Mouse (Mus musculus) gastrocnemius, adult 8-10 months (tissue): Measurements from ENCODE around the gene Dock7. TPM values are rescaled to one million over a fixed set of nuclear protein-coding genes. Genes with fewer than 3 reads are reported as not detected.

Experiments
- DNase-seq, 2 experiments: peaks; one replicate each; pipeline ENCODE4 v3.0.0; 2022; ENCODE audit warnings: low spot score in 2 of 2
- total RNA-seq, 4 experiments: library from RNA; stranded (reverse); gene quantifications; 2 replicates each; pipeline ENCODE4 v1.2.4; 2022

Gene Dock7
- total RNA-seq, 4 experiments from 2014 or later: 4.5 to 7.4 (median 4.7) TPM

GRCm38 (mm10) chr4:98918204-98918603 lies 202.5 kb downstream of the Dock7 start:
- no peak for DNase-seq

GRCm38 (mm10) chr4:98917724-98918123 lies 203.0 kb downstream of the Dock7 start:
- no peak for DNase-seq

DNA sequence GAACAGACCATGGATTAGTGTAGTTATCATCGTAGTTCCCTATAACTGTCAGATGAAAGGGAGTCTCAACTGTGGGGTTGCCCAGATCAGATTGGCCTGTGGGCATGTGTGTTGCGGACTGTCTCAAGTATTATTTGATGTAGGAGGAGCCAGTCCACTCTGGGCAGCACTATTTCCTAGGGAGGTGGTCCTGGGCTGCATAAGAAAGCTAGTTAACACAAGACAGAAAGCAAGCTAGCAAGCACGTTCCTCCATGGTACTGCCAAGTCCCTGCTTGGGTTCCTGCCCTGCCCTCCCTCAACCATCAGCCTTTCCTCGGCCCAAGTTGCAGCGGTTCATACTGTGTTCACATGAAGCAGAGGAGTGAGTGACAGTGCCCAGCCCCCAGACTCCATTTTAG lies 210.5 kb downstream of the Dock7 start:
- no peak for DNase-seq

GRCm38 (mm10) chr4:98887148-98887547 lies 233.6 kb downstream of the Dock7 start:
- no peak for DNase-seq

Other genes starting within 250 kb of the Dock7 start
- gene Usp1, start 197.1 kb downstream of the Dock7 start, total RNA-seq: 10 to 100 TPM in 3 of 4 experiments, 1 to 10 TPM in 1; 10.0 to 13.1 (median 12.4) TPM
- gene Angptl3, start 90.0 kb downstream of the Dock7 start, total RNA-seq: under 1 TPM in 1 of 4 experiments, not detected in 3; 0.46 TPM
- gene Atg4c, start 73.0 kb upstream of the Dock7 start, total RNA-seq: 10 to 100 TPM in 1 of 4 experiments, 1 to 10 TPM in 3; 5.9 to 10.6 (median 7.2) TPM
- gene Gm12689, start 175.0 kb upstream of the Dock7 start, total RNA-seq: under 1 TPM in 1 of 4 experiments, not detected in 3; 0.24 TPM